Mouse (Mus musculus): ENCODE results near the gene Lrrc41.

The Lrrc41 gene

GRCm38 (mm10) chr4:116077240-116078095 is 2.4 kb downstream of the Lrrc41 start:
- DNase-seq (ENCODE audit: low spot score) = no peak

GRCm38 (mm10) chr4:116088510-116089249 is 13.6 kb downstream of the Lrrc41 start:
- DNase-seq (ENCODE audit: low spot score) = no peak

- DNase-seq (ENCODE audit: low spot score) = no peak
Observed at GRCm38 (mm10) chr4:116096291-116096690, 21.2 kb downstream of the Lrrc41 start.

GRCm38 (mm10) chr4:116097211-116097610 is 22.1 kb downstream of the Lrrc41 start:
- DNase-seq (ENCODE audit: low spot score) = no peak

- no peak for DNase-seq (ENCODE audit: low spot score)
Observed at GRCm38 (mm10) chr4:116100959-116101358, 25.9 kb downstream of the Lrrc41 start.

- no peak for DNase-seq (ENCODE audit: low spot score)
Observed at GRCm38 (mm10) chr4:116105278-116105677, 30.2 kb downstream of the Lrrc41 start.

- no peak for DNase-seq (ENCODE audit: low spot score)
Observed at GRCm38 (mm10) chr4:116110695-116111094, 35.6 kb downstream of the Lrrc41 start.

GRCm38 (mm10) chr4:116111486-116111885 is 36.4 kb downstream of the Lrrc41 start:
- no peak for DNase-seq (ENCODE audit: low spot score)

- DNase-seq (ENCODE audit: low spot score) = no peak
Observed at GRCm38 (mm10) chr4:116122762-116123161, 47.7 kb downstream of the Lrrc41 start.

GRCm38 (mm10) chr4:116123602-116124519 is 48.8 kb downstream of the Lrrc41 start, which contains the start of the genes Rad54l and Pomgnt1:
Gene Rad54l, minus strand, starts transcription at chr4:116123690.
Gene Pomgnt1, plus strand, starts transcription at chr4:116123840.
- peak; percentile 66 for DNase-seq (ENCODE audit: low spot score)

- DNase-seq (ENCODE audit: low spot score) = no peak
Observed at GRCm38 (mm10) chr4:116125803-116126386, 50.8 kb downstream of the Lrrc41 start.

- no peak for DNase-seq (ENCODE audit: low spot score)
Observed at GRCm38 (mm10) chr4:116127956-116128355, 52.9 kb downstream of the Lrrc41 start.

- no peak for DNase-seq (ENCODE audit: low spot score)
Observed at GRCm38 (mm10) chr4:116133126-116133525, 58.1 kb downstream of the Lrrc41 start.

- no peak for DNase-seq (ENCODE audit: low spot score)
Observed at GRCm38 (mm10) chr4:116134990-116135389, 59.9 kb downstream of the Lrrc41 start.

GRCm38 (mm10) chr4:116137421-116137996 is 62.4 kb downstream of the Lrrc41 start:
- no peak for DNase-seq (ENCODE audit: low spot score)

GRCm38 (mm10) chr4:116140801-116141574 is 65.9 kb downstream of the Lrrc41 start:
- DNase-seq (ENCODE audit: low spot score) = no peak

GRCm38 (mm10) chr4:116141736-116142135 is 66.7 kb downstream of the Lrrc41 start:
- no peak for DNase-seq (ENCODE audit: low spot score)

GRCm38 (mm10) chr4:116142269-116142668 is 67.2 kb downstream of the Lrrc41 start:
- no peak for DNase-seq (ENCODE audit: low spot score)

- no peak for DNase-seq (ENCODE audit: low spot score)
Observed at GRCm38 (mm10) chr4:116143317-116143811, 68.3 kb downstream of the Lrrc41 start.

Measured in urinary bladder, postnatal 25 days (tissue).